In the genomic region with DNA sequence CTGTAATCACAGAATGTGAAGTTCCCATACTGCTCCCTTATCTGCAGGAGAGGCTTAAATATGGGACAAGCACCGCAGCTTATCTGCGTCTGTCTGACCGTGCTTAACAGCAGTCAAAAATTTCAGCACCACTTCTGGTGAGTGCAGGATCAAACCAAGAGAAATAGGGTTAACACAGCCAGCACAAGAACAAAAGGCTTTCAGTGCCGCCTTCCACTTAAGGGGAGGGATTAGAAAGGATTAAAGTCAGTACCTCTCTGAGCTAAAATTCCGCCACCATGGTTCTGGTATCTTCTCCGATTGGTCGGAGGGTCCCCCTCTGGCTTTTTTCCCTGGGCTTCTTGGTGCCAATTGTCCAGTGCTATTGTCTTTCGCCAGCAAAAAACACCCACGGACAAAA, we compare ENCODE assay signal across 10 mouse cellular contexts. TPM values are rescaled to one million over a fixed set of nuclear protein-coding genes. Genes with fewer than 3 reads are reported as not detected.
A peak's percentile ranks its signal among the peaks of the same experiment; 100 is the strongest.
DNase-seq lines count a peak whose midpoint lies in the region; ATAC-seq lines count a peak whose summit lies in the region.
"Had no signal": no experiment of that assay in that cellular context is flagged by ENCODE, and none has a peak within 500 bp of the region (broad histone marks: within the 10 kb centered on the region; RNA-seq: fewer than 3 reads in every experiment).

No protein-coding gene starts in this region.

- H3K4me2 ChIP-seq in liver, embryonic 11.5 days, result peak overlapping the region; percentile 6; the same call in 1 of the 2 replicates
- peak overlapping the region; percentile 39 for H3K4me2 ChIP-seq in embryonic facial prominence, embryonic 15.5 days (replicated peaks)
- H3K4me2 ChIP-seq in limb, embryonic 12.5 days, result peak overlapping the region; percentile 19
- H3K4me2 ChIP-seq in neural tube, embryonic 15.5 days, result peak overlapping the region; percentile 49

- H3K4me1 ChIP-seq in liver, embryonic 11.5 days (replicated peaks; ENCODE audit: control insufficient read depth, insufficient read depth, low read length), result no peaks in the 10 kb centered on the region
- no peaks in the 10 kb centered on the region for H3K4me1 ChIP-seq in embryonic facial prominence, embryonic 15.5 days
- H3K4me1 ChIP-seq in limb, embryonic 12.5 days (replicated peaks), result no peaks in the 10 kb centered on the region
- H3K4me1 ChIP-seq in neural tube, embryonic 15.5 days, result no peaks in the 10 kb centered on the region

- DNase-seq in liver, embryonic 11.5 days (ENCODE audit: low spot score), result no peak
- no peak for DNase-seq in liver
- DNase-seq in thymus, postnatal 0 days (ENCODE audit: low spot score), result no peak

- peak; percentile 68 for ATAC-seq in liver, embryonic 11.5 days (replicated peaks; ENCODE audit: low FRiP score)
- ATAC-seq in embryonic facial prominence, embryonic 15.5 days (ENCODE audit: insufficient number of reproducible peaks, low FRiP score, low TSS enrichment, low read depth), result no peak
- ATAC-seq in limb, embryonic 12.5 days (ENCODE audit: insufficient number of reproducible peaks, insufficient read depth, low FRiP score, low TSS enrichment, low read depth), result no peak
- peak; percentile 63 for ATAC-seq in neural tube, embryonic 15.5 days (ENCODE audit: low FRiP score)
- no peak for ATAC-seq in activated CD4-positive, CD25-positive, alpha-beta regulatory T cell, adult 4 months
- ATAC-seq in monocyte, adult 5-6 weeks (replicated peaks; ENCODE audit: insufficient number of reproducible peaks, low FRiP score, low TSS enrichment, poor library complexity, severe bottlenecking), result no peak

- H3K4me3 ChIP-seq in liver, embryonic 11.5 days (ENCODE audit: low read depth, low read length), result no peak overlapping the region
- H3K4me3 ChIP-seq in embryonic facial prominence, embryonic 15.5 days (replicated peaks), result peak overlapping the region; percentile 24
- H3K4me3 ChIP-seq in limb, embryonic 12.5 days (replicated peaks), result 0 out of 2 replicates have a peak overlapping the region, but pooled peaks have one; percentile 12
- peak overlapping the region; percentile 22 for H3K4me3 ChIP-seq in neural tube, embryonic 15.5 days (replicated peaks)

- no peaks in the 10 kb centered on the region for H3K36me3 ChIP-seq in liver, embryonic 11.5 days (ENCODE audit: control insufficient read depth, insufficient read depth, low read length)
- no peaks in the 10 kb centered on the region for H3K36me3 ChIP-seq in embryonic facial prominence, embryonic 15.5 days
- H3K36me3 ChIP-seq in limb, embryonic 12.5 days, result no peaks in the 10 kb centered on the region
- no peaks in the 10 kb centered on the region for H3K36me3 ChIP-seq in neural tube, embryonic 15.5 days
- H3K36me3 ChIP-seq: G1E had no signal

- no peaks in the 10 kb centered on the region for H3K9me3 ChIP-seq in liver, embryonic 11.5 days (ENCODE audit: control insufficient read depth, low read length)
- no peaks in the 10 kb centered on the region for H3K9me3 ChIP-seq in embryonic facial prominence, embryonic 15.5 days (replicated peaks)
- peaks cover 19% of the 10 kb centered on the region; the same call in 1 of the 2 replicates for H3K9me3 ChIP-seq in limb, embryonic 12.5 days
- no peaks in the 10 kb centered on the region for H3K9me3 ChIP-seq in neural tube, embryonic 15.5 days (replicated peaks)
- H3K9me3 ChIP-seq: G1E had no signal

- no peak overlapping the region for H3K9ac ChIP-seq in liver, embryonic 11.5 days (ENCODE audit: low read depth, low read length)
- no peak overlapping the region for H3K9ac ChIP-seq in embryonic facial prominence, embryonic 15.5 days
- H3K9ac ChIP-seq in limb, embryonic 12.5 days (replicated peaks), result no peak overlapping the region
- no peak overlapping the region for H3K9ac ChIP-seq in neural tube, embryonic 15.5 days (replicated peaks)

- H3K27me3 ChIP-seq in liver, embryonic 11.5 days (replicated peaks; ENCODE audit: control insufficient read depth, insufficient read depth, low read length), result no peaks in the 10 kb centered on the region
- no peaks in the 10 kb centered on the region for H3K27me3 ChIP-seq in embryonic facial prominence, embryonic 15.5 days
- no peaks in the 10 kb centered on the region for H3K27me3 ChIP-seq in limb, embryonic 12.5 days
- no peaks in the 10 kb centered on the region for H3K27me3 ChIP-seq in neural tube, embryonic 15.5 days (replicated peaks)

- 45% methylated on average over 9 of the region's 9 CpGs for WGBS in liver, embryonic 11.5 days
- 38% methylated on average over 9 of the region's 9 CpGs for WGBS in embryonic facial prominence, embryonic 15.5 days
- 54% methylated on average over 9 of the region's 9 CpGs for WGBS in limb, embryonic 12.5 days
- 50% methylated on average over 9 of the region's 9 CpGs for WGBS in neural tube, embryonic 15.5 days

- no peak overlapping the region for H3K27ac ChIP-seq in liver, embryonic 11.5 days (ENCODE audit: low read depth, low read length)
- no peak overlapping the region for H3K27ac ChIP-seq in embryonic facial prominence, embryonic 15.5 days (replicated peaks)
- H3K27ac ChIP-seq in limb, embryonic 12.5 days, result no peak overlapping the region
- peak overlapping the region; percentile 63 for H3K27ac ChIP-seq in neural tube, embryonic 15.5 days (replicated peaks)
- H3K27ac ChIP-seq: macrophage had no signal

RNA-seq across cellular contexts. Expression of gene Zfp932, which starts 27.0 kb away (rescaled TPM):
- 17.6 and 19.0 TPM in 2 replicates for polyA plus RNA-seq in liver, embryonic 11.5 days (2014; fragmentation: Nextera tagmentation; extraction: Ambion mirVana)
- polyA plus RNA-seq in embryonic facial prominence, embryonic 15.5 days (2015; fragmentation: Nextera tagmentation; extraction: Ambion mirVana), result 19.2 and 20.1 TPM in 2 replicates
- 26.0 and 27.8 TPM in 2 replicates for polyA plus RNA-seq in limb, embryonic 12.5 days (2016; fragmentation: Nextera tagmentation; extraction: Ambion mirVana)
- polyA plus RNA-seq in neural tube, embryonic 15.5 days (2015; fragmentation: Nextera tagmentation; extraction: Ambion mirVana), result 22.4 and 26.0 TPM in 2 replicates
- polyA plus RNA-seq in activated CD4-positive, CD25-positive, alpha-beta regulatory T cell, adult 4 months (2017; shearing (Covaris generic)), result 10 to 100 TPM; 24.6 to 38.3 TPM
- total RNA-seq in monocyte, adult 5-6 weeks (2017), result 12.5 to 78.7 TPM (median 59.7 TPM) in 3 replicates
- polyA plus RNA-seq in thymus, postnatal 0 days (2015; fragmentation: Nextera tagmentation; extraction: Ambion mirVana), result 27.5 and 34.2 TPM in 2 replicates

RNA-seq across cellular contexts. Expression of gene Gm17655, which starts 49.0 kb away (rescaled TPM):
- 2.7 and 7.0 TPM in 2 replicates for polyA plus RNA-seq in liver, embryonic 11.5 days (2014; fragmentation: Nextera tagmentation; extraction: Ambion mirVana)
- polyA plus RNA-seq in embryonic facial prominence, embryonic 15.5 days (2015; fragmentation: Nextera tagmentation; extraction: Ambion mirVana), result 2.3 and 3.8 TPM in 2 replicates
- 4.3 and 6.0 TPM in 2 replicates for polyA plus RNA-seq in limb, embryonic 12.5 days (2016; fragmentation: Nextera tagmentation; extraction: Ambion mirVana)
- 3.2 and 4.6 TPM in 2 replicates for polyA plus RNA-seq in neural tube, embryonic 15.5 days (2015; fragmentation: Nextera tagmentation; extraction: Ambion mirVana)
- 10 to 100 TPM in 1 of 2 experiments, 1 to 10 TPM in 1; 8.8 to 11.2 TPM for polyA plus RNA-seq in activated CD4-positive, CD25-positive, alpha-beta regulatory T cell, adult 4 months (2017; shearing (Covaris generic))
- 2.0 to 47.1 TPM (median 6.6 TPM) in 3 replicates for total RNA-seq in monocyte, adult 5-6 weeks (2017)
- 4.6 and 5.2 TPM in 2 replicates for polyA plus RNA-seq in thymus, postnatal 0 days (2015; fragmentation: Nextera tagmentation; extraction: Ambion mirVana)

Comparison
In these comparisons a context has a peak if more than half of its experiments do, and no peak if none do; other contexts are left out.
1. ATAC-seq: peak in liver, embryonic 11.5 days (single experiment) and neural tube, embryonic 15.5 days (single experiment); none in embryonic facial prominence, embryonic 15.5 days (single experiment), limb, embryonic 12.5 days (single experiment), activated CD4-positive, CD25-positive, alpha-beta regulatory T cell, adult 4 months (single experiment) and monocyte, adult 5-6 weeks (single experiment).
2. Peak in every context shown above with its lines, with median percentiles within 50 percentile points of each other: H3K4me2 ChIP-seq.